Comparison of ENCODE assay signal across 8 mouse cellular contexts in the genomic region with DNA sequence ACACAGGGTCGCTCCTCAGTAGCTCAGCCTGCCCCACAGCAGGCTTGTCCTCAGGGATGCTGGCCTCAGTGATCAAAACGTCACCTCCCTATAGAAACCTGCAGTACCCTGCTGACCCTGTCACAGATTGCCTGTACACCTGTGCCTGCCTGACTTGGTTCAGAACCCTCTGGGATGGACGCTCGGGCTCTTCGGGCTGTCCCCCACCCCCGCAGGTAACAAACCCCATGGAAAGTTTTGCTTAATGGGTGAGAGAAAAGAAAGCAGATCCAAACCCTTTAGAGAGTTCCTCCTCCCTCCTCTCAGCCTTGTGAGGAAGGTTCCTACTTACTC. TPM values are rescaled to one million over a fixed set of nuclear protein-coding genes. Genes with fewer than 3 reads are reported as not detected.
DNase-seq lines count a peak whose midpoint lies in the region; ATAC-seq and TF ChIP-seq lines count a peak whose summit lies in the region.

No protein-coding gene starts in this region.

- intact Hi-C loops in gastrocnemius, adult 2 months (cut with DNase I) = no loop called here
- intact Hi-C loops in gastrocnemius, postnatal 14 days (cut with DNase I; ENCODE audit: low total_unique reads) = no loop called here

- no peak for DNase-seq in gastrocnemius, adult 2 months
- DNase-seq in gastrocnemius, postnatal 14 days = no peak
- DNase-seq in neural tube, embryonic 11.5 days (ENCODE audit: low spot score) = no peak
- no peak for DNase-seq in neural tube, embryonic 10.5 days (ENCODE audit: extremely low spot score, low spot score)
- DNase-seq in limb, embryonic 14.5 days (ENCODE audit: low spot score) = no peak
- no peak for DNase-seq in adipocyte (ENCODE audit: low spot score)
- DNase-seq in gastrocnemius, adult 8-10 months (ENCODE audit: low spot score in 2 of 2) = no peak

- no peaks in the 10 kb centered on the region for H3K27me3 ChIP-seq in neural tube, embryonic 11.5 days (ENCODE audit: control insufficient read depth, insufficient read depth, low read length)
- H3K27me3 ChIP-seq in limb, embryonic 14.5 days (ENCODE audit: control insufficient read depth, insufficient read depth, low read length) = no peaks in the 10 kb centered on the region
- no peaks in the 10 kb centered on the region for H3K27me3 ChIP-seq in stomach, embryonic 16.5 days (ENCODE audit: control insufficient read depth, insufficient read depth, low read length)

- H3K9me3 ChIP-seq in neural tube, embryonic 11.5 days (ENCODE audit: control insufficient read depth, low read length) = no peaks in the 10 kb centered on the region; the same call in 1 of the 2 replicates
- H3K9me3 ChIP-seq in limb, embryonic 14.5 days (ENCODE audit: control insufficient read depth, low read length) = no peaks in the 10 kb centered on the region
- no peaks in the 10 kb centered on the region for H3K9me3 ChIP-seq in stomach, embryonic 16.5 days (replicated peaks; ENCODE audit: control insufficient read depth, low read length)

- peak overlapping the region; percentile 37 for H3K4me2 ChIP-seq in neural tube, embryonic 11.5 days (ENCODE audit: low read depth)
- peak overlapping the region; percentile 48 for H3K4me2 ChIP-seq in limb, embryonic 14.5 days (replicated peaks; ENCODE audit: low read depth, low read length, severe bottlenecking)
- H3K4me2 ChIP-seq in stomach, embryonic 16.5 days (ENCODE audit: low read depth, low read length) = peak overlapping the region; percentile 42

- H3K36me3 ChIP-seq in neural tube, embryonic 11.5 days (ENCODE audit: control insufficient read depth, insufficient read depth, low read length) = no peaks in the 10 kb centered on the region
- H3K36me3 ChIP-seq in limb, embryonic 14.5 days (ENCODE audit: control insufficient read depth, insufficient read depth, low read length) = no peaks in the 10 kb centered on the region
- no peaks in the 10 kb centered on the region; the same call in 1 of the 2 replicates for H3K36me3 ChIP-seq in stomach, embryonic 16.5 days (ENCODE audit: control insufficient read depth, insufficient read depth, low read length)

- H3K9ac ChIP-seq in neural tube, embryonic 11.5 days (ENCODE audit: low read length) = peak overlapping the region; percentile 12; the same call in 1 of the 2 replicates
- H3K9ac ChIP-seq in limb, embryonic 14.5 days (ENCODE audit: low read depth, low read length, severe bottlenecking) = peak overlapping the region; percentile 50; the same call in 1 of the 2 replicates
- H3K9ac ChIP-seq in stomach, embryonic 16.5 days (ENCODE audit: low read length) = peak overlapping the region; percentile 54

- no peak for ATAC-seq in neural tube, embryonic 11.5 days (ENCODE audit: insufficient read depth, low FRiP score, low TSS enrichment)
- no peak for ATAC-seq in limb, embryonic 14.5 days (ENCODE audit: low FRiP score, low read depth)
- no peak for ATAC-seq in stomach, embryonic 16.5 days (ENCODE audit: insufficient read depth, low FRiP score)

- peak overlapping the region; percentile 92 for H3K27ac ChIP-seq in gastrocnemius, adult 2 months
- H3K27ac ChIP-seq in neural tube, embryonic 11.5 days (ENCODE audit: low read depth, low read length) = no peak overlapping the region
- no peak overlapping the region for H3K27ac ChIP-seq in limb, embryonic 14.5 days (replicated peaks; ENCODE audit: low read depth, low read length)
- H3K27ac ChIP-seq in stomach, embryonic 16.5 days (ENCODE audit: low read length) = no peak overlapping the region

- H3K4me3 ChIP-seq in gastrocnemius, adult 2 months = peak overlapping the region; percentile 71
- H3K4me3 ChIP-seq in neural tube, embryonic 11.5 days (ENCODE audit: low read depth, low read length) = no peak overlapping the region
- H3K4me3 ChIP-seq in limb, embryonic 14.5 days (replicated peaks; ENCODE audit: low read length) = peak overlapping the region; percentile 21; the same call in 1 of the 2 replicates
- no peak overlapping the region for H3K4me3 ChIP-seq in stomach, embryonic 16.5 days (replicated peaks; ENCODE audit: low read length)

- no peak for TF ChIP-seq POLR2A in limb, embryonic 14.5 days (IDR thresholded peaks at IDR 0.05; ENCODE audit: borderline replicate concordance, extremely low read depth, insufficient read depth, insufficient read length)

- TF ChIP-seq CTCF in gastrocnemius, adult 2 months (IDR thresholded peaks at IDR 0.05) = no peak

- 35% methylated on average over 6 of the region's 6 CpGs for WGBS in neural tube, embryonic 11.5 days
- 23% methylated on average over 5 of the region's 6 CpGs for WGBS in limb, embryonic 14.5 days
- WGBS in stomach, embryonic 16.5 days = 30% methylated on average over 6 of the region's 6 CpGs

- H3K4me1 ChIP-seq in neural tube, embryonic 11.5 days (ENCODE audit: control insufficient read depth, insufficient read depth, low read length) = peaks cover 15% of the 10 kb centered on the region
- peaks cover 16% of the 10 kb centered on the region for H3K4me1 ChIP-seq in limb, embryonic 14.5 days (ENCODE audit: control insufficient read depth, insufficient read depth, low read length)
- H3K4me1 ChIP-seq in stomach, embryonic 16.5 days (ENCODE audit: control insufficient read depth, insufficient read depth, low read length) = no peaks in the 10 kb centered on the region

RNA-seq across cellular contexts. Expression of a gene that starts 10.2 kb away (rescaled TPM):
- 10 to 100 TPM in 1 of 2 experiments, 1 to 10 TPM in 1; 7.5 to 10.3 TPM for total RNA-seq in gastrocnemius, adult 2 months (2021)
- total RNA-seq in gastrocnemius, postnatal 14 days (2021) = 1 to 10 TPM; 5.8 to 6.6 TPM
- polyA plus RNA-seq in neural tube, embryonic 11.5 days (2014; fragmentation: Nextera tagmentation; extraction: Ambion mirVana) = 9.4 and 9.8 TPM in 2 replicates
- polyA plus RNA-seq in limb, embryonic 14.5 days (2012; rRNA removed) = 6.1 and 7.1 TPM in 2 replicates
- 6.3 and 6.4 TPM in 2 replicates for polyA plus RNA-seq in limb, embryonic 14.5 days (2014; fragmentation: Nextera tagmentation; extraction: Ambion mirVana)
- polyA plus RNA-seq in stomach, embryonic 16.5 days (2015; fragmentation: Nextera tagmentation; extraction: Ambion mirVana) = 10.2 and 10.3 TPM in 2 replicates
- total RNA-seq in gastrocnemius, adult 8-10 months (2022) = 10 to 100 TPM in 2 of 4 experiments, 1 to 10 TPM in 2; 7.9 to 10.8 (median 9.8) TPM

RNA-seq across cellular contexts. Expression of a gene that starts 25.1 kb away (rescaled TPM):
- total RNA-seq in gastrocnemius, adult 2 months (2021) = 1 to 10 TPM in 1 of 2 experiments, under 1 TPM in 1; 0.59 to 1.0 TPM
- total RNA-seq in gastrocnemius, postnatal 14 days (2021) = 1 to 10 TPM; 1.8 to 2.0 TPM
- 5.2 and 5.9 TPM in 2 replicates for polyA plus RNA-seq in neural tube, embryonic 11.5 days (2014; fragmentation: Nextera tagmentation; extraction: Ambion mirVana)
- polyA plus RNA-seq in limb, embryonic 14.5 days (2012; rRNA removed) = 2.3 and 2.9 TPM in 2 replicates
- 5.2 TPM in 2 replicates for polyA plus RNA-seq in limb, embryonic 14.5 days (2014; fragmentation: Nextera tagmentation; extraction: Ambion mirVana)
- 7.0 and 8.3 TPM in 2 replicates for polyA plus RNA-seq in stomach, embryonic 16.5 days (2015; fragmentation: Nextera tagmentation; extraction: Ambion mirVana)
- total RNA-seq in gastrocnemius, adult 8-10 months (2022) = under 1 TPM; 0.49 to 0.85 (median 0.74) TPM

Comparison
In these comparisons a context has a peak if more than half of its experiments do, and no peak if none do; other contexts are left out.
1. H3K4me3 ChIP-seq: peak in gastrocnemius, adult 2 months (single experiment) and limb, embryonic 14.5 days (single experiment); none in neural tube, embryonic 11.5 days (single experiment) and stomach, embryonic 16.5 days (single experiment).
2. Peak in every context shown above with its lines, with median percentiles within 50 percentile points of each other: H3K4me2 ChIP-seq and H3K9ac ChIP-seq.